Mouse (Mus musculus): Measurements from ENCODE around the gene Coq2.

The Coq2 gene

DNA sequence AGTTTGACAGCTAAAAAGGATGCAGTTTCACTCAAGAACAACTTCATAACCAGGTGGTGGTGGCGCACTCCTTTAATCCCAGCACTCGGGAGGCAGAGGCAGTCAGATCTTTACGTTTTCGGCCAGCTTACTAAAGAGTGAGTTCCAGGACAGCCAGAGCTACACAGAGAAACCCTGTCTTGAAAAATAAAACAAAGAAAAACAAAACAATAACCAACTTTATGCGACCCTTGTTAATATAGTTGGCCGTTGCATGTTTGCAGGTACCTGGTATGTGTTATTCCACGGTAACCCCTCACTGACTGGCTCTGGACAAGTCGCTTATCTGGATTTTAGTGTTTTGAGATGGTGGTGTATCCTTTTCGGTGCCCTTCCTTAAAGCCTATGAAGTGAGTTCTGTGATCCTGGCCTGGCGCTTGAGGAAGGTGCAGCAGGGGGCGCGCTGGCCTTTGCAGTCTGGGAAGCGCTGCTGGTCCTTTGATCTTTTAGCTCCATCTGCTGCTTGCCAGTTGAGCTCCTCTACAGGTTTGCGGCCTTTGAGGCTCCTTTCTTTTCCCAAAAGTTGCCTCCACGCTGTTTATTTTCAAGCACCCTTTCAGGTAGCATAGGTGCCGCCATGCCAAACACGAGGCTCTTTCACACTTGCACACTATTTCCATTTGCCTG lies at the start of gene Coq2:
TSS of gene Coq2 (minus strand) at position 430 of the 666 bp plus-strand sequence.
- DNase-seq (ENCODE audit: low spot score) = peak; percentile 90

- DNase-seq (ENCODE audit: low spot score) = peak; percentile 46
Measured at GRCm38 (mm10) chr5:100719235-100720088, 44.5 kb upstream of the Coq2 start, which contains the start of gene Hpse. Hpse (minus strand) TSS chr5:100719716.

DNA sequence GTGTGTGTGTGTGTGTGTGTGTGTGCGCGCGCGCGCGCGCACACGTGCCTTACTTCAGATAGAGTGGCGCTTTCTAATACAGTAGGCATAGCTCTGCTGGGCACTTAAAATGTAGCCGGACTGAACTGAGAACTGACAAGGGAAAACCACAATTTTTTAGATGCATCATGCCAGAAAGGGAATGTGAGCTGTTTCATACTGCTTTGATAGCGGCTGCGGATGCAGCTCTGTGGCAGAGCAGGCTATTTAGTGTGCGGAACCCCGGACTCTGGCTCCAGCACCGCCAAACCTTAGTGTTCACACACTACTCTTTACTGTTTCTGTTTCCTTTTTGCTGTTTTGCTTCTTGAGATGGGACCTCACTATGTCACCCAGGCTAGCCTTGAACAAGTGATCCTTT lies 41.8 kb upstream of the Coq2 start:
- DNase-seq (ENCODE audit: low spot score) = no peak

DNA sequence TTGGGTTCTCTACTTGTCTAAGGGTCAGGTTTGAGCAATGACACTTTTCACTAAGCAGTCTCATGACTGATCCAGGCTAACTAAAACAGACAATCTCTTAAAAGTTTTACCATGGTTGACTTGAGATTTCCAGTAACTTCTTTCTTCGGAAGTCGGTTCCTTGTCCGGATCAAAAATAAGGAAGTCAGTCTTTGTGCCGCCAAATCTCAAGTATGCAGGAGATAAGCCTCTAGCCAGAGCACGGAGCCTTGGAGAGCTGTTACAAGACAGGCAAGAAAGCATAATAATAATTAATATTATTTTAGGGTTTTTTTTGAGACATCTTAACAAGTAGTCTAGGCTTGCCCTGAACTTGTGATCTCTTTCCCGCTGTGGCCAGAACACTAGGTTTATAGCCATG lies 36.3 kb upstream of the Coq2 start:
- DNase-seq (ENCODE audit: low spot score) = no peak

- no peak for DNase-seq (ENCODE audit: low spot score)
Measured at GRCm38 (mm10) chr5:100710012-100710411, 35.1 kb upstream of the Coq2 start.

DNA sequence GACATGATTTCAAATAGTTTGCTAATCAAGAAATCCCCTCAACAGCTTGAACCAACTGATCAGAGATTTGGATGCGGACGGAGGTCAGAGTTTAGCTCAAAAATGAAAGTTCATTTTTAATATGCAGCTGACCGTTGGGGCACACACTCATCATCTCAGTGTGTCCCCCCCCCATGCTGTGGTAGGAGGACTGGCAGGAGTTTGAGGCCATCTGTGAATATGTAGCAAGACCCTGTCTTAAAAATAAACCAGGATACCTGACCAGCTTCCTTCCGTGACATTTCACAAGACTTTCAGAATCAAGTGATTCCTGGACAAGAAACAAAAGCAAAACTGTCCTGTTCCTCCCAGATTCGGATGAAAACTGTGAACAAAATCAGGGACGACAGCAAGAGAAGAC lies 34.1 kb upstream of the Coq2 start:
- no peak for DNase-seq (ENCODE audit: low spot score)

DNA sequence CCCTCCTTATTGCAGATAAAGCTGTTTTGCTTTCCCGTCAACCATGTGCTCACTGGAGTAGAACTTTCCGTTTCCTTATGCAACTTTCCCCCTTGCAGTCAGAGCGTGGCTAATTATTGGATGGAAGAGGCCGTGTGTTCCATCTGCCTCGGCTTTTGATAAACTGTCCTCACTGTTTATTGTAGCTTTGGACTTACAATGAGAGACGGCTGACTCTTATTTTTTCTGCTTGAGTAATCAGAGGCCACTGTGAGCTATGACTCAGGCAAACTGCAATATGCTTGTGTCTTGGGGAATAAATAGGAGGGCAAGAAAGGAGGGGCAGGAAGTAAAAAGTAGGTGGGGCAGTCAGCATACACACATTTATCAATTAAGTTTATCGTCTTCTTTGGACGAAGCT lies 31.7 kb upstream of the Coq2 start:
- peak; percentile 36 for DNase-seq (ENCODE audit: low spot score)

GRCm38 (mm10) chr5:100704272-100704671 lies 29.3 kb upstream of the Coq2 start:
- DNase-seq (ENCODE audit: low spot score) = no peak

- DNase-seq (ENCODE audit: low spot score) = no peak
Measured at GRCm38 (mm10) chr5:100702325-100702724, 27.4 kb upstream of the Coq2 start.

- DNase-seq (ENCODE audit: low spot score) = no peak
Measured at GRCm38 (mm10) chr5:100700861-100701620, 26.1 kb upstream of the Coq2 start.

GRCm38 (mm10) chr5:100697886-100698285 lies 22.9 kb upstream of the Coq2 start:
- DNase-seq (ENCODE audit: low spot score) = no peak

DNA sequence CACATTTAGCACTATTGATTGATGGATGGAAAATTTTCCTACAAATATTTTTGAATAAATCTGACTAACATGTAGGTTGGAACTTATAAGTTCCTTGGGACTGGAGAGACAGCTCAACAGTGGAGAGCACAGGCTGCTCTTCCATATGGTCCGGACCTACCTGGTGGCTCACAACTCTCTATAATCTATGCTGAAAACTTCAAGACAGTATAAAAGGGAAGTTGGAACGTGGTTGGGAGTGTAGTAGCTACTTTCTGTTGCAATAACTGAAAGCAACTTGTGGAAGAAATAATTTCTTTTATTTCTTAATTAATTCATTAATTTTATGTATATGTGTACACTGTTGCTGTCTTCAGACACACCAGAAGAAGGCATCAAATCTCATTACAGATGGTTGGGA lies 22.5 kb upstream of the Coq2 start:
- DNase-seq (ENCODE audit: low spot score) = no peak

- no peak for DNase-seq (ENCODE audit: low spot score)
Measured at GRCm38 (mm10) chr5:100685631-100686030, 10.7 kb upstream of the Coq2 start.

DNA sequence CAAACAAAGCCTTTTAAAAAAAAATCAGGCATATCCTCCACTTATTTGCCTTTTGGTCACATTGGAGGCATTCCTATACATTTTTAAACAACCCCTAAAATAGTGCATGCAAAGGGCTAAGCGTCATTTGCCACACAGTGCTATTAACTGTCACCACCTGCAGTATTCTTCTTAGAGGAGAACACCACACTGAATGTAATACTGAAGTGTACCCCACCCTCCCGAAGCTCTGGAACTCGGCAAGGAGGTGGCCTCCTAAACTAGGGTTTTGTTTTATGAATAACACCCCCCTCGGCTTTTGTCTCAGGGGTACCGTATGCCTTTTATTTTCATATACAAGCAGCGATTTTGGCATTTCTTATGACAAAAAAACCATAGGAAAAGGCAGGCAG lies 5.6 kb upstream of the Coq2 start:
- no peak for DNase-seq (ENCODE audit: low spot score)

GRCm38 (mm10) chr5:100679911-100680541 lies 5.1 kb upstream of the Coq2 start:
- no peak for DNase-seq (ENCODE audit: low spot score)

DNA sequence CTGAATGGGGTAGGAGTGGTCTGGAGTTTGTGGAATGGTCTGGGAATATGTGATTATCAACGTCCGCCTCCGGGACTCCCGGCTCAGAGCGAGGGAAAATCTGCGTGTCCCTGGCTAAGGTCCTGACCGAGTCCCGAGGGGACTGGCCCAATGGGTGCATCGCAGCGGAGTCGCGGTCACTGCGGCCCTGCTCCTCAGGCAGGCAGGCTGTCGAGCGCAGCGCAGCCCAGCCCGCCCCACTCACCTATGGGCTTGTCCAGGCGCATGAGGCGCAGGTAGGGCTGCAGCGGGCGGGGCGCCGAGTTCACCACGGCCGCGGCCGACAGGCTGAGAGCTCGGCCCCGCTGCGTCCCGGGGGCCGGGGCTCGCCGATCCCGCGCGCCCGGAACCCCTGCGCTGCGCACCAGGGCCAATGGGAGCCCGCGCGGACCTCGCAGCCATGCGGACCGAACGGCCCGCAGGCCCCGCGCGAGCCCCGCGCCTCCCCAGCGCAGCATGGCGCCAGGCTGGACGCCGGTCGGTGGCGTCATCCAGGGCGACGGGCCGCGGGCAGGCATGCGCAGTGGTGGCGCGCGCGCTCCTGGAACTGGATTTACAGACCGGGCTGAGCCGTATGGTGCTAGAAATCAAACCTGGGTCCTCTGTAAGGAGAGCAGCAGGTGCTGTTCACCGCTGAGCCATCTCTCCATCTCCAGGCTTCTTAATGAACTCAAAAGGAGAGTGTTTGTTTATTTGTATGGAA lies 1.0 kb downstream of the Coq2 start:
- peak; percentile 90 for DNase-seq (ENCODE audit: low spot score)

- no peak for DNase-seq (ENCODE audit: low spot score)
Measured at GRCm38 (mm10) chr5:100672403-100672802, 2.5 kb downstream of the Coq2 start.

DNA sequence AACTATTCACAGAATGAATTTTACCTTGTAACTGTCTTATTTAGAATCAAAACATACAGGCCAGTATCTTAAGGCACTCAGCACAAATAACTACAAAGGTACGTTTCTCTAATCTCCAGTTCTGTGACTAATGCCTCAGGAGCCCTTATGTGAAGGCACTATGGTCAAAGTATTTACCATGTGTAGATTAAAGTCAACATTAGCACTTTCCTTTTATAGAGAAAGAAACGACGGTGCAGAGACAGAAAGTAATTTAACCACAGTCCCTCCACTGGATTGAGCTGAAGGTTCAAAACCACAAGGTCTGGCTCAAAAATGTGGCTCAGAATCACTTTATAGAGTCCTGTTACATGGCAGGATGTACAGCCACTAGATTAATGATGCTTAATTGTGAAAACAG lies 3.0 kb downstream of the Coq2 start:
- no peak for DNase-seq (ENCODE audit: low spot score)

DNA sequence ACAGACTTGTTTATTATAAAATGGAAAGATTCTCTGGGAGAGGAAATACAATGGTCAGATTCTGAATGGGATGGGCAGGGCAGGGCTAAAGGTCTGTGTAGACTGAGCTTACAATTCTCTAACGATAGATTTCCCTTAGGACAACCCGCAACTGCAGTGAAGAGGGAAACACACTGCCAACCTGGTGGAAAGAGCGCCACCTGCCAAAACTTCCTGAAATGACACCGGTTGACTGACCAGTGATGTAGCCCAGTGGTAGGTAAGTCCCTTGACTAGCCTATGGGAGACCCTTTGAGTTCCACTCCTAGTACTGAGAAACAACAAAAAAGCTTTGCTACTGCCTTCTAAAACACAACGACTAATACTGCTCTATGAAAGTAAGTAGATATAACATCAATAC lies 3.5 kb downstream of the Coq2 start:
- DNase-seq (ENCODE audit: low spot score) = peak; percentile 48

DNA sequence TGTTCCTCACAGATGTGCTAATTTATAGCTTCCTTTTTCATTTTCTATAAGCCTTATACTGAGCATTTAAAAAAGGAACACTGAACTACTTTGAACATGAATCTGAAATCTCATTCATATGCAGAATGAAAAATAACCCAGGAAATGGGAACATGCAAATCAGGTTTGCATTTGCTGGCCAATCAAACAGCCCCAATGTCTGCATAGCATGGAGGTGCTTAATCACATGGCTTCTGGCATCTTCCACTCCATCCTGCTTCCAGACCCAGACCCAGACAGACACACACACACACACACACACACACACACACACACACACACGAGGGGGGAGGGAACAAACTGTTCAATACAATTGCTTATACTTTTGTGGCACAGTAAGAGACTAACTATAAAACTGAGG lies 8.0 kb downstream of the Coq2 start:
- DNase-seq (ENCODE audit: low spot score) = no peak

DNA sequence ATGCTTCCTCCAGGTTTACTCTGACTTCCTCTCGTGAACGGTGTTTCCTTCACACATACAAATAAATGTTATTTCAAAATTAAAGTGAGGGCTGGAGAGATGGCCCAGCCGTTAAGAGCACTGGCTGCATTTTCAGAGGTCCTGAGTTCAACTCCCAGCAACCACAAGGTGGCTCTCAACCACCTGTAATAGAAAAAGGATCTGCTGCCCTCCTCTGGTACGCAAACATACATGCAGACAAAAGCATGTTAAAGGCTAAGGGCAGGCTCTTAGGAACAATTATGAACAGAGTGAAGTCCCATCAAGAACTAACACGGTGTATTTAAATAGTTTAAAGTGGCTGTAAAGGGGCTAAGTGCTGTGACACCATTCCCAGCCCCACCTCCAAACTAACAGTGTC lies 11.1 kb downstream of the Coq2 start:
- DNase-seq (ENCODE audit: low spot score) = peak; percentile 68

DNA sequence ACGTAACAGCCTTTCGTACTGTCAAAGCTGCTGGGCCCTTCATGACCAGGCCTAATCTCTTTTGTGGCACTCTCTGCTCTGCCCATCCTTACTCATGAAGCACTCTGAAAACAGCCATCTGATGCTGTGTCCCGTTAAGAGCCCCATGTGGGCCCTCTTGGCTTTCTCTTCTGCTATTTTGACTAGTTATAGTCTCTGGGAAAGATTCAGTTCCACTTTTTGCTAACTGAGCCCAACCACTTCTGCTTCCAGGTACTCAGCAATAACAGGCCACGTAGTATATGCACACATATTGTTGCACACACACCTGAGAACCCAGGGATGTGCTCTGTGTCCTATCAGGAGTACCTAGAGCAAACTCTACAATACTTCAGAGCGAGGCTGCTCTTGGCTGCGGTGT lies 11.9 kb downstream of the Coq2 start:
- DNase-seq (ENCODE audit: low spot score) = no peak
